Mouse (Mus musculus): ENCODE data around the gene Tnf. TPM values are rescaled to one million over a fixed set of nuclear protein-coding genes. Genes with fewer than 3 reads are reported as not detected.
A peak's percentile ranks its signal among the peaks of the same experiment; 100 is the strongest.

Gene Tnf
- polyA plus RNA-seq, 2 experiments from 2014 or later = 21.5 to 21.6 TPM

DNA sequence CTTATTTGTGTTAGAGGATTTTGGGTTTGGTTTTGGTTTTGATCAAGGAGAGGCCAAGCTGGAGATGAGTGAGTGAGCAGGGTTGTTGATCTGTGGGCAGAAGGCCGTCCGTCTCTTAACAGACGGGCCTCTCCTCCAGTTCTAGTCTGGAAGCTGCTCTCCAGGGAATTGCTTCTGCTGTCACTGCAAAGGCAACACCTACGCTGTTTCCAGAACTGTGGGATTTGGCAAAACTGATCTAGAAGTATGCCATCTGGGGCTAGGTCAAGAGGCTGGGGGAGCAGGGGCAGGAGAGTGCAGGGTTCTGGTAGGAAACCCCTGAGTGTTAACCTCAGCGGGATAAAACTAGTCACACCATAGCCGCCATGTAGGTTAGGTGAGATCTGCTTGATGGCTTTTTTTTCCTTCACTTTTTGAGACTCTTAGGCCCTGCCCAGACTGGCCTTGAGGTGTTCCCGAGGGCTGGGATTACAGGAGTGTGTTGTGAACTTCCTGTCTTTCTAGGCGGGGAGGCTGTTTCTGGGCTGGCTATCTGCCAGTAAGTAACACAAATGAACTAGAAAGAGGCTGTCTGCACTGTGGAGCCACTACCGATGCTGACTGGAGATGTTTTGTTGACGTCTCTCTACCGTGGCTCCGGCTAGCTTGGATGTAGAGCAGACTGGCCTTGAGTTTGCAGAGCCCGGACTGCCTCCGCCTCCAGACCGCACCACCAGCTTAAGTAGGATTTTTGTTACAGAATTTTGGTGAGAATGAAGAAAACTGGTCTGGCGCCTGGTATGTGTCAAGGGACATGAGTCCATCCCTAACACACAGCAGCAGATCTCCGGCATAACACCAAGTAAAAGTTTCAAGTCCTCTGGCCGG lies 31.5 kb upstream of the Tnf start, which contains the start of gene Atp6v1g2:
Gene Atp6v1g2 (plus strand): TSS at position 547 of the 867 bp plus-strand sequence.
- ATAC-seq = no peak

DNA sequence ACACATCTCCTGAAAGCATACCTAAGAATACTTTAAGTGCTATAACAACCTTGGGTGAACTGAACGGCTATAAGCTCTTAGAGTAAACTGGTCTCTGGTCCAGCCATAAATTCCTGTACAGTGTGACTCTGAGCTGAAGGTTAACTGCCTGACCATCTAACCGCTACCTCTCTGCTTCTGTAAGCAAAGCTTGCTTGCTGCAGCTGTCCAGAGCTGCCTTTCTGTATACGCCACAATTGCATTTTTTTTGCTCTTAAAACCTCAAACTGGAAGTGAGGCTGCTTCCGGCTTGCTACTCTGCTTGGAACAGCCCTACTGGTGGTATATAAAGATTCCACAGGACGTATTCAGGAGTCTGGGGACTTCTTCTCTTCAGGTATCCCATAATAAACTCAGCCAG lies 30.9 kb upstream of the Tnf start:
- peak; percentile 18 for ATAC-seq

DNA sequence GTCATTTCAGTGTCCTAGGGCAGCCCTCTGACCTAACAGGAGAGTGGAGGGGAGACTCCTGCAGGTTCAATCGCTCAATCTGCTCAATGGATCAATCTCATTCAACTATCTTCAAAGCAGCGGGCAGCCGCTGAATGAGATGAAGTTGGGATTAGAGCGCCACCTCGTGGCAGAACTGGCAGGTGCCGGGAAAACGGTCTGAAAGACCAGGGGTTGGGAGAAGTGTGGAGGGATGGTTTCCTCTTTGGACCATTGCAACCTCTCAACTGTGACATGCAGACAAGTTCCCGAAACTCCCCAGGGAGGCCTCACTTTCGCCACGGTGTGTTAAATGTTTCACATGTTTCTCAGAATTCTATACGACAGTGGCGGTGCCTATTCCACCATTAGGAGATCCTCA lies 30.2 kb upstream of the Tnf start:
- no peak for ATAC-seq

DNA sequence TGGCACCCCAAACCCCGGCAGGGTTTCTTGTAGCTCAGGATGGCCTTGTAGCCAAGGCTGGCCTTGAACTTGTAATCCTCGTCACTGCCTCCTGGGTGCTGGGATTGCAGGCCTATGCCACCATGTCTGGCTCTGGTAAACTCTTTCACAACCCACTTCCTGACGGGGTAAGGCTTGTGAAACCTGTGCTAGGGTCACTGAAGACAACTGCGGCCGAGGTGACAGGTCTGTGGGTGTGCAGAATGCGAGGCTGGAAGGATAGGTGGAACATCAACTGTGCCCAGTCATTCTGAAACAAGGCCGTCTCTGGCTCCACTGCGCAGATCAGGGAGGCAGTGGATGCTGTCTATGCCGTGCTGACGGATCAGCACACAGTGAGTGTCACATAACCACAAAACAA lies 29.2 kb upstream of the Tnf start:
- ATAC-seq = peak; percentile 58

DNA sequence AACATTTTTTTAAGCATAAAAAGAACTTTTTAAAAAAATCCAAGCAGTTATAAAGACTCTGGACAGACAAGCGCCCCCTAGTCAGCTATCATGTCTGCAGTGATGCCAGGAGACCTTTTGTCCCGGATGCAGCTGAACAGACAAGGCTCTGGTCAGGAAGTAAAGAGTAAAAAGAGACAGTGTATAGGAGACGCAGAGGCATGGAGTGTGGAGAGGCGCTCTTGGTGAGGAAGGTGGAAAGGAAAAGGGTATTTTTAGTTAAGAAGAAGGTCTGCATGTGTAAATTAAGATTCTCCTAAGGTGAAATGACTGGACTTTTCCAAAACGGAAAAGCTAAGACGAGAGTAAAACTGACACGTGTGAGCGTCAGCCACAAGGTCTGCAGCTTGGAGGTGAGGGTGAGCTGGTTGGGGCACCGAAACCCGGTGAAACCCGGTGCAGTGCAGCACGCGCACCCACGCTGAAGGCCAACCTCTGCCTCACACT lies 24.8 kb upstream of the Tnf start:
- peak; percentile 21 for ATAC-seq

DNA sequence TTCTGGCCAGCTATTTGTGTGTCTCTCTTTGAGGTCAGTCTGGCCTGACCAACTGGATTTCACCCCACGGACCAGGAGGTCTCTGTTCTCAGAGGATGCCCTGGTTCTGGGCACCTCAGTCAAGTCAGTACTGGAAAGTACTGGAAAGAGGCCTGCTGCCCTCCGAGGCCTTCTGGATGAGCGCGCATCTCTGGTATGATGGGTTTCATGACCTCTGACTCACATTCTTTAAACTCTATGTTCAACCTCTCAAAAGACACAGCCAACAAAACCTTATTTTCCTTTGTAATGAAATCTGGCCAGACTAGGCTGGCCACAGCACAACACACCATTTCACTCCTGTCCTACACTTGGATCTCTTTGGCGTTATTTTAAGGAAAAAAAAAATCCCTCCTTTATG lies 23.6 kb upstream of the Tnf start:
- ATAC-seq = no peak

DNA sequence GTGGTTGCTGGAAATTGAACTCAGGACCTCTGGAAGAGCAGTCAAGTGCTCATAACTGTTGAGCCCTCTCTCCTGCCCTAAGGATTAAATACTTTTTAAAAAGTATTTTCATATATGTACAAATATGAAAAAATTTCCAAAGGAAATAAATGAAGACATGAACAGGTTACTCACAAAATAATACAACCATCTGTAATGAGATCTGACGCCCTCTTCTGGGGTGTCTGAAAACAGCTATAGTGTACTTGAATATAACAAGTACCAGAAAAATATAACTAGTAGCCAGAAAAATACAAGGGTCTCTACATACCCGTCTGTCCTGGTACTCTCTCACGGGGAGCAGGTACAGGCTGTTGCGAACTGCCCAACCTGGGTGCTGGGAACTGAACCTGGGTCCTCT lies 22.8 kb upstream of the Tnf start:
- no peak for ATAC-seq

DNA sequence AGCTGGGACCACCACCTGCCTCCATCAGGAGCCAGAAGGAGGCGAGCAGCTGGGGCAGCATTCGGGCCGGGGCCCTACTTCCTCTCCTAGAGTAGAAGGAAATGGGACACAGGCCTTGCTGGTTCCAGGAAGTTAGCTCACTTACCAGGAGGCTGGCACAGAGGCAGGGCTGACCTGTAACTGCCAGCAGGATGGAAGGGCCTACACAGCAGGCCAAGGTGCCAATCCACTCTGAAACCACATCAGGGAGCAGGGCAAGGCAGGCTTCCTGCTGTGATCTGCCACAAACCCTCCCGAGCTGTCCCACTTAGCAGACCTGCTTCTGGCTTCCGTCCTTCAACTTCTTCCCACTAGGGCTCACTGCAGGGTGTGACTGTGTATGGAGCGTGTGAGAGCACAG lies 20.5 kb upstream of the Tnf start:
- no peak for ATAC-seq

DNA sequence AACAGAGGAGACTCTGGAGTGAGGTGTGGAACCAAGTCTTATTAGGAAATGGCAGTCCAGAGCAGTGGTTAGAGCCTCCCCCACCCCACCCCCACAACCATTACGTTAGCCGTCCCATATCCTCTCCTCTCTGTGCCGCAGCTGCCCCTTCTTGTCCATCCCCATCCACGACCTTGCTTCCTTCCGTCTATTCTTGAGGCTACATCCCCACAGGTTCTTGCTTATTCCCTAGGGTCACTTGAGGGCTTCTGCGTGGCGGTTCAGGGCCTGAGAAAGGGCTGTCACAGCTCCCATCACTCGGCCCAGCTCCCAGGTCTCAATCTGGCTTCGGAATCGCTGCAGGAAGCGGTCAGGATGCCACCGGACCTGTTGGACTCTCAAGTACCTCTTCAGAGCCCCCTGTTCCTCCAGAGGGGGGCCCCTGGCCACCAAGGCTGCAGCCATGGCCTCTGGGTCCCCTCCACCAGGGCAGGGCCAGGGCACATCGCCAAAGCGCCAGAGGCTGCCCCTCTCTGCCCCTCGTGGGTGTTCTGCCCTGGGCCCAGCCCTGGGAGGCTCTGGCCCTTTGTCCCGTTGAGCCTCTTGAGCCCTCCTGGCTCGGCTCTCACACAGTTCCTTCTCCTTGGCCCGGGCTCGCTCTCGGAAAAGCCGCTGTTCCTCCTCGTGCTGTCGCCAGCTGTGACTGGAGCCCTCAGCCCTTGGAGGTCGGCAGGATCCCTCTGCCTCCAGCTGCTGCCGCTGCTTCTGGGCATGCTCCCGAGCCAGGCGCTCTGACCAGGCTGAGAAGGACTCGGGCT lies 18.5 kb upstream of the Tnf start, which contains the start of gene Gm16181:
Gene Gm16181 (plus strand): TSS at position 679 of the 797 bp plus-strand sequence.
- no peak for ATAC-seq

DNA sequence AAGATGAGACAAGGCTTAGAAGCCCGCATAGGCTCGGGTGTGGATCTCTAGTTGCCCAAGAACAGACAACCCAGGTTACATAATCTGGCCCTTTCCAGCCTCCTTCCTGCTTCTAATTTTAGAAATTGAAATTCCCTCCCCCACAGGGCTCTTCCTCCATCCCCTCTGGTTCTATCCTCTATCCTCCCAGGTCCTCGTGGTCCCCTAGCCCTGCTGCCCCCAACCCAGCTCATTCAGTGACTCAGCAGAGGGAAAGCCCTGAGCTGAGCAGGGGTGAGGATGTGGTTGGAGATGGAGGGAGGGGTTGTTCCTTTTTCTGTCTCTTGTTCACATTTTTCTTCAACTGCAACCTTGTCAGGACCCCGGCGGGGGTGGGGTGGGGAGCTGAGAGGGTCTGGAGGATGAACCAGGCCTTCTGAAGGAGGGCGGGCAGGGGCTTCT lies 17.8 kb upstream of the Tnf start:
- peak; percentile 76 for ATAC-seq

DNA sequence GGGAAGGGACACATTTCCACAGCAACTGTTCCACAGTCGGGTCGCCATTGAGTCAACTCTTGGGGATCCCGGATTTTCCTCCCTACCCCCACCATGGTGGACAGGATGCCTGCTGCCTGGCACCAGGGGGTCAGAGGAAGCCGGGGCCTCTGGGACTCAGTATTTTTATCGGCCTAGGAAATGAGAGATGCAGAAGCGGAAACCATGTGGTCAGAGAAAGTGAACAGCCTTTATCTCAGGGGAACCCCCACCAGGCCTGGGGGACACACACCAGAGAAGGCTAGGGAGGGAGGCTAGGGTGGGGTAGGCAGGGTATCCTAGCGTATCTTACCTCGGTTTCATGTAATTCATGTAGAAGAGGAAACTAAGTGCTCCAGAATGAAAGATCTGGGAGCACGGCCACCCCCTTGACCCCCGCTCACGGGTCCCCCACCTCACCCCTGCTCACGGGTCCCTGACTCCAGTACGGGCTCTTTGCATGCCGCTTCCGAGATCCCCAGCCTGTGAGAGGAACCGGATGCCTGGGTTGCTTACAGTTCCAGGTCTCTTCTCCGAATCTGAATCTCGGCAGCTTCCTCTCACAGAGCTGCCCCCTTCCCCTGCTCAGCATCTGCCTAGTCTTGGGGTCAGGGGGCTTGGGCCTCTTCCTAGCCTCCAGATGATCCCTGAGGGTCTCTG lies 16.8 kb upstream of the Tnf start:
- peak; percentile 60 for ATAC-seq

DNA sequence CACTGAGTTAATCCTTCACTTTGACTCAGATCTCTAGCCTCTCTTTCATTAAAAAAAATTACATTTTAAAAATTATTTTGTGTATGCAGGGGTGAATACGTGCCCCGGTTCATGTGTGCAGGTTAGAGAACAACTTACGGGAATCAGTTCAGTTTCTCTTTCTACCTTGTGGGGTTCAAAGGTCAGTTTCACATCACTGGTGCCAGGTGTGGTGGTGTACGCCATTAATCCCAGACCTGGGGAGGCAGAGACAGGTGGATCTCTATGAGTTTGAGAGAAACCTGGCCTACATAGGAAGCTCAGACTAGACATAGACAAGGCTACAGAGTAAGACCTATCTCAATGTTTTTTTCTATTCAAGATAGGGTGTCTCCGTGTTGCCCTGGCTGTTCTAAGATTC lies 11.3 kb upstream of the Tnf start:
- no peak for ATAC-seq

DNA sequence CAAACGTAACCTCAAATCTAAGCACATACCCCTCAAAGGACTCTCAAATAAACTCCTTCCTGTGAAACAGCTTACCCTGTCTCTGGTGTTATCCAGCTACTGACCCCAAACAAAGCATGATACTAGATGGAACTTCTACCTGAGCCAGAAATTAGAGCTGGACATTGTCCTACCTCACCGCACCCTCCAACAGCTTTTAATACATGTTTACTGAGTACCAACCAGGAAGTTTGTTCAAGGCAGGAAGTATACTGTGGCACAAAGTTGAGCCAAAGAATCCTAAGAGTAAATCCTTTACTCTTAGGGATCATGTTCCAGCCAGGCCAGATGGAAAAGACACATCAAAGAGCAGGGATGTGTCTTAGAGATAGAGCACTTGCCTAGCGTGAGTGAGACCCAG lies 8.8 kb upstream of the Tnf start:
- ATAC-seq = no peak

DNA sequence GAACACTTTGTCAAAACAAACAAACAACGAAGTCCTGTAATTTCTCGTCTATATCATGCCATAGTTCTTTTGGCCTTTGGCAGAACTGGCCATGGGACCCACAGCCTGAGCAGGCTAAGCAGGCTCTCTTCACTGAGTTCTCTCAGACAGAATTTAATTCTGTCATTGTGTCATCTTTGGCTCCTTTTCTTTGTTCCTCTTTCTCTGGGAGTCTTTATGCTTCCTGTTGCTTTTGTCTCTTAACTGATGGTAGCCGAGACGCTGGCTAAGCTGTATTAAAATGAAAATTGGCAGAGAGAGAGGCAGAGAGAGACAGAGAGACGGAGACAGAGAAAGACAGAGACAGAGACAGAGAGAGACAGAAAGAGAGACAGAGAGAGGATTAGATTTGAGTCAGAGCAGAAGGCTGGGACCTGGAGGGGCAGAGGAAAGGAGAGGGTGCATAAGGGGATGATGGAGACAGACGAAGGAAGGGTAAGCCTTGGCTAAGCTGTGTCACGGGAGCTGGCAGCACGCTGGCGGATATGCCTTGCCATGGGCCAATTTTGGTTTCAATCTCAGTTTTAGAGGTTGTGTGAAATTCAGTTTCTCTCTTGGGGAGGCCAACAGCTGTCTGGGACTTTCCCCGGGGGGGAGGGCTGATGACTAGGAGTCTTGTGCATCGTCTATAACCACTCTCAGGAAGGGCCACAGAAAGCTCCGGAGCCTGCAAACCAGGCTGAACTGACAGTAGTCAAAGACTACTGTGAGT lies 8.2 kb upstream of the Tnf start:
- ATAC-seq = peak; percentile 90

DNA sequence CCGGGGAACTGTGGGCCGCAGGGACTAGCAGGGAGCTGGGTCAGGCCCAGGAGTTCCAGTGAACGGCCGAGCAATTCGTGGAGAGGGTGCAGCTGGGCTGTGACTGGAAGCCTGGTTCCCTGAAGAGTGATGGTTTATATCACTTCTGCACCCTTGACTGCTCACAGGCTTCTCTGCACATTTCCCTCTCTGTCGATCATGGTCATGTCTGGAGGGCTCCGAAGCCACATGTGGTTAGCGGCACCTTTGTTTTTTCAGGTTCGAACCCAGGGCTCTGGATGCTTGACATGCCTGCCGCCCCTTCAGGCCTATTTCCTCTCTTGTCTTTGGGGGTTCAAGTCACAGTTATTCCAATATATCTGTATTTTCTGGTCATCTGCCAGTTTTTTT lies 3.6 kb upstream of the Tnf start:
- no peak for ATAC-seq

DNA sequence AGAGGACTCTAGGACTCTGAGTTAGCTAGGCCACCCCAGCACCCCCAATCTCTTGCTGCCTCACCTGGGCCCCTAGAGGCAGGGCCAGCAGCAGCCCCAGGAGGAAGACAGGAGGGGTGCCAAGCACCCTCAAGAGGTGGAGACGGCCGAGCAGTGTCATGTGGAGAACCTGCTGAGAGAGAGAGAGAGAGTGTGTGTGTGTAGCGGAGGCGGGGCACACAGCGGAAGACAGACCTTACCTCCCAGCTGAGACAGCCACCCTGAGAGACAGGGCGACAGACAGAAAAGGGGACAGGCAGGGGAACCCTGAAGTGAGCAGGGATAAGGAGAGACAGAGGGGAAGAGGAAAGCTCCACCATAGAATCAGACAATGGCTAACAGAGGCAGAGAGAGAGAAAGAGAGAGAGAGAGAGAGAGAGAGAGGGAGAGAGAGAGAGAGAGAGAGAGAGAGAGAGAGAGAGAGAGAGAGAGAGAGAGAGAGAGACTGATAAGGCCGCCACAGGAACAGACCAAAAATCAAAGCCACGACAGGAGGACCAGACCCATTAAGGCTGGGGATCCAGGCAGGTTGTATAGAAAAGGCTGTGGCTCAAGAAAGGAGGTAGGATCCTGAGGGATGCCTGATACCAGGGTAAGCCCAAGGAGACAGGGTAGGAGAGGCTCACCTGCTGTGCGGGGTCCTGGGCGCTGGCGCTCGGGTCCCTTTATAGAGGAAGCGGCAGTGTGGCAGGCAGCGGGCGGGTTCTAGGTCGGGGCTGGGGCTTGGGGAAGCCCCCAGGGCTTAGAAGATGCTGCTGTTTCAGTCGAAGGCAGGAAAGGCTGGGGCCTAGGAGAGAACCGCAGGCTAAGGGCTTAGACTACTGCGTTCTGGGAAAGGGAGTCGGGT lies 2.9 kb upstream of the Tnf start, which contains the start of gene Lta:
Gene Lta (minus strand): TSS at position 858 of the 886 bp plus-strand sequence.
- ATAC-seq = peak; percentile 55

DNA sequence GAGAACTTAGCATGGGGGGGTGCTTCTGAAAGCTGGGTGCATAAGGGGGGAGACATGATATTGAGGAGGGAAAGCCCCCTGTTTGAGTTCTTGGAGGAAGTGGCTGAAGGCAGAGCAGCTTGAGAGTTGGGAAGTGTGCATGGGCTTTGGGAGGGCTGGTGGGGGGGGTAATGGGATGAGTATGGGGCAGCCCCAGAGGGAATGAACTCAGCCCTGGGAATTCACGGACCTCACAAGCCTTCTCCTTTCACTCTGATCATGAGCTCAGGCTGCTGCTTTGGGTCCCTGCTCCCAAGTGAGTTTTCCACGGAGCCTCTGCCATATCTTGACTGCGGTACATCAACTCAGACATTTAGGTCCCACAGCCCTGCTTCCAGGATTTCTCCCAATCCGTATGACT lies 635 bp upstream of the Tnf start:
- no peak for ATAC-seq

DNA sequence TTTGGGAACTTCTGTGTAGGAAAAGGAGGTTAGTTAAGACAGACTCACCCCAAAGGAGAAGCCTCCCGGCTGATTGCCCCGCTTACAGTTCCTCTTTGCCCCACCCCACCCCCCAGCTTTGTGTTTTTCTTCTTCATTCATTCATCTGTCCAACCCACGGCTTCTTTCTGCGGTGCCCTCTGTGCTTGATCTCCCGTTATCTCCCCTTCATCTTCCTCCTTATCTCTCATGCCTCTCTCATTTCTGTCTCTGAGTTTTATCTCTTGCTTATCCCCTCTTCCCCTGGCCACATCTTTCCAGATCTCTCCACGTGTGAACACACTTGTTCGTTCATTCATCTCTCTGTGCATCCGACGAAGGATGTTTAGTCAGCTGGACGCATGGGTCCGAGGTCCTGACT lies 679 bp downstream of the Tnf start:
- ATAC-seq = no peak

DNA sequence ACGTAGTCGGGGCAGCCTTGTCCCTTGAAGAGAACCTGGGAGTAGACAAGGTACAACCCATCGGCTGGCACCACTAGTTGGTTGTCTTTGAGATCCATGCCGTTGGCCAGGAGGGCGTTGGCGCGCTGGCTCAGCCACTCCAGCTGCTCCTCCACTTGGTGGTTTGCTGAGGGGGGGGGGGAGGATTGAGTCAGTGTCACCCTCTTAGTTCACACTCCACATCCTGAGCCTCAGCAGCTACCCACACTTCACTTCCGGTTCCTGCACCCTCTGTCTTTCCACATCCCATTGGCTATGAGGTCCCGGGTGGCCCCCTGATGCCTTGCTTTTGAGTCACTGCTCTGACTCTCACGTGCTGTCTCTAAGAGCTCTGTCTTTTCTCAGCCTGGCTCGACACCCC lies 1.4 kb downstream of the Tnf start:
- ATAC-seq = peak; percentile 70

DNA sequence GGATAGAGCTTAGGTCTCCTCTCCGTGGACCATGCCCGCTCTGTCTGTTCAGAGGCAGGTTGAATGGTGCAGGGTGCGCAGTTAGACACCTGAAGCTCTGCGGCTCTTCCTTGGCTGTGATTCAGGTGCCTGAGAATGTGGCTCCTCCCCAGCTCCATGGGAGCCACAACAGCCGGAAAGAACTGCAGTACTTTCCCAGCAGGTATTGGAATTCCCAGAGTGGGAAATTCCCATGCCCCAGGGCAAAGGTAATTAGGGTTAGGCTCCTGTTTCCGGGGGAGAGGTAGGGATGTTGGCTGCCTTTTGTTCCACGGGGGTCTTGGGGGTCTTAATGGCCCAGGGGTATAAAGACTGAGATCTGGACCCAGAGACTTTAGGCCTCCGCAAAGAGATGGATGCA lies 2.9 kb downstream of the Tnf start:
- no peak for ATAC-seq

DNA sequence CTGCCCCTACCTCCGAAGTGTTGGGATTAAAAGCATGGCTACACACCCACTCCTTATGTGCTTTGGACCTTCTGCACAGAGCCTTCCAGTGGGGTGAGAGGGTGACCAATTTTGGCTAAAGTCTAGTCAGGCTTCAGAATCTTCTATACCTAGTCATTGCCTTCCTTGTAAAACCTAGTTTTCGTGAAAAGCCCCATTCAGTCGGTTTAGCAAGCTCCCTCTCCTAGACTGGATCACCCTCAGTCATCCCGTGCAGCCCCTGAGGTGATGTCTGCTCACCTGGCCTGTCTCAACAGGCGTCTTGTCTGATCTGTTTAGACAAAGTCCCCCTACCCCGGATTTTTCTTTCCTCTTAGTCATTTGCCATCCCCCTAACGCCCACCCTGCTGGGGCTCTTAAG lies 3.8 kb downstream of the Tnf start:
- no peak for ATAC-seq
